Mouse (Mus musculus): ENCODE results near the gene Fgf9. TPM values are rescaled to one million over a fixed set of nuclear protein-coding genes. Genes with fewer than 3 reads are reported as not detected.

Fgf9 gene
- polyA plus RNA-seq, 1 experiment from 2014 or later: 10.1 TPM

DNA sequence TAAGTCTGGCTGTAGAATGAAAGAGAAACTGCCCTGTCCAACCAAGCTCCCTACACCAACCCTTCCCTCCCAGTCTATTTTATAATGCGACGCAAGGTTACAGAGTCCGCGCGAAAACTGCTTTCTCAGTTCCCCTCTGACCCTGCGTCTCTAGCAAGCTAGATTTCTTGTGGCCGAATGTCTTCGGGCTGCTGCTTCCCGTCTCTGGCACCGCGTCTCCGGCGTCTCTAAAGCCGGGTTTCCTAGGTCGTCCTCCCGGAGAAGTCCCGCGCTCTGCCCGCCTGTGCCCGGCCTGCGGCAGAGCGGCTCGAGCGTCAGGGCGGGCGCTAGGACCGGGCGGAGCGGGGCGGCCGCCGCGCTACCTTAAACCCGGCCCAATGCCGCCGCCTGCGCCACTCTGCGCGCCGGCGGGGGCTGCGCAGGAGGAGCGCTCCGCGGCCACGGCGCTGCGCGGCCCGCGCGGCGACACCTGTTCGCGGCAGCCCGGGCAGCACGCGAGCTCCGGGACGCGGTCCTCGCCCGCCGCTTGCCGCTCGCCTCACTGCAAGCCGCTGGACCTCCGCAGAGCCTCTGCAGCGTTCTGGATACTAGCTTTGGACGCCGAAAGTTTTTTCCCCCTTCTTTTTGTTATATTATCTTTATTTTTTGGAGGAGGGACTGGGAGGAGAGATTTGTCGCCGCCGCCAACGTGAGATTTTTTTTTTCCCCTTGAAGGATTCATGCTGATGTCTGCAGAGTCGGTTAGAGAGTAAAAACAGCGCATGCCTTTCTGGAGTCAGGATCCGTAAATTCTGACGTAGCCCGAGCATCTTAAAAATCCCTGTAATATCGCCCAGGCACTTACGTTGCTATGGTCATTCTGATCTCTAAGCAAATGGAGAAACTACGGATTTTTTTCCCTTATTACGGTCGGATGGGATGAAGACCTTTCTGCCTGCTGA lies 1.8 kb downstream of the Fgf9 start:
- peaks cover 59% of the 10 kb centered on the region for H3K4me1 ChIP-seq (replicated peaks; ENCODE audit: control insufficient read depth, insufficient read depth, low read length)
- ATAC-seq: peak; percentile 86
- H3K9me3 ChIP-seq (ENCODE audit: control insufficient read depth, low read length): no peaks in the 10 kb centered on the region
- H3K9ac ChIP-seq (replicated peaks; ENCODE audit: low read depth, low read length): peak overlapping the region; percentile 50
- H3K36me3 ChIP-seq (ENCODE audit: control insufficient read depth, insufficient read depth): no peaks in the 10 kb centered on the region
- peaks cover 44% of the 10 kb centered on the region for H3K27me3 ChIP-seq (replicated peaks; ENCODE audit: control insufficient read depth, insufficient read depth, low read length)
- H3K4me2 ChIP-seq (ENCODE audit: low read length): peak overlapping the region; percentile 96
- WGBS: under 1% methylated on average over 85 of the region's 85 CpGs
- peak overlapping the region; percentile 71 for H3K4me3 ChIP-seq (replicated peaks; ENCODE audit: low read length)
- no peak overlapping the region for H3K27ac ChIP-seq (ENCODE audit: low read length)

DNA sequence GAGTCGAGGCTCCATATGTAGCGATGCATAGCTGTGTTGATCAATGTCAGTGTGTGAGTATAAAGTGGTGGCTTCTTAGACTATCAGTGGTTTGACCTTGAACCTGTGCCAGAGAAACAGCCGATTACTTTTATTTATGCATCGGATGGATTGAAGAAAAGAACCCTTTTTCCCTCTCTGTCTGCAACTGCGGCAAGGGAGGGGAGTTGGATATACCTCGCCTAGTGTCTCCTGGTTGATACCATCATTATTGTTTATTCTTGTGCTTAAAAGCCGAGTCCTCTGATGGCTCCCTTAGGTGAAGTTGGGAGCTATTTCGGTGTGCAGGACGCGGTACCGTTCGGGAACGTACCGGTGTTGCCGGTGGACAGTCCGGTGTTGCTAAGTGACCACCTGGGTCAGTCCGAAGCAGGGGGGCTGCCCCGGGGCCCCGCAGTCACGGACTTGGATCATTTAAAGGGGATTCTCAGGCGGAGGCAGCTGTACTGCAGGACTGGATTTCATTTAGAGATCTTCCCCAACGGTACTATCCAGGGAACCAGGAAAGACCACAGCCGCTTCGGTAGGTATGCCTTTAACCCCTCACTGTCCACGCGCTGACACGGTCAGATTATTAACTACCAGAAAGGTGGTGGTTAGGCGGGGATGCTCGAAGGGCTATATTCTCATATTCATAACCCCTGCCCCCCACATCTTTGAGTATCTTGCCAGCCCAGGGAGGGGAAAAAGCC lies 2.6 kb downstream of the Fgf9 start:
- no peaks in the 10 kb centered on the region for H3K36me3 ChIP-seq (ENCODE audit: control insufficient read depth, insufficient read depth)
- WGBS: under 1% methylated on average over 29 of the region's 29 CpGs
- peak overlapping the region; percentile 96 for H3K4me2 ChIP-seq (ENCODE audit: low read length)
- peaks cover 59% of the 10 kb centered on the region for H3K4me1 ChIP-seq (replicated peaks; ENCODE audit: control insufficient read depth, insufficient read depth, low read length)
- H3K9me3 ChIP-seq (ENCODE audit: control insufficient read depth, low read length): no peaks in the 10 kb centered on the region
- H3K27ac ChIP-seq (ENCODE audit: low read length): no peak overlapping the region
- H3K9ac ChIP-seq (replicated peaks; ENCODE audit: low read depth, low read length): peak overlapping the region; percentile 51
- no peak for ATAC-seq
- peaks cover 53% of the 10 kb centered on the region for H3K27me3 ChIP-seq (replicated peaks; ENCODE audit: control insufficient read depth, insufficient read depth, low read length)
- peak overlapping the region; percentile 71 for H3K4me3 ChIP-seq (replicated peaks; ENCODE audit: low read length)

DNA sequence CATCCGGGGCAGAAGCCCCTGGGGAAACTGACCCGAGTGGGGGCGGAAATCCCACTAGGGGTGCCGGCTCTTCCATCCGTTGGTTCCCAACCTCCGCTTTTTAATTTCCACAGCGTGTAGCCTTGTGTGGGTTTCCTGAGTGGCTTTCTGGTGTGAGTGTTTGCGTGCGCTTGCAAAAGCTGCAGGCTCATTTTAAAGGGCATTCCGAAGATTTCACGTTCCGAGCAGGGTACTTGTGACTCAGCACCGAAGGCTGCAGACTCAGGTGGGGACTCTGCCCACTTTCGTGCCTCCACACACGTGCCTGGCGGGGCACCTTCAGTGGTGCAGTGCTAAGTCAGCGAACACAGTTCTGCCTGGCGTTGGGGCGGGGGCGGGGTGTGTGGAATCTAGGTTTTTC lies 3.6 kb downstream of the Fgf9 start:
- 2% methylated on average over 20 of the region's 20 CpGs for WGBS
- Histone ChIP-seq H3K9ac (replicated peaks; ENCODE audit: low read depth, low read length) (no peak overlapping the region), H3K9me3 (ENCODE audit: control insufficient read depth, low read length) (no peaks in the 10 kb centered on the region), H3K27me3 (replicated peaks; ENCODE audit: control insufficient read depth, insufficient read depth, low read length) (peaks cover 57% of the 10 kb centered on the region), H3K27ac (ENCODE audit: low read length) (no peak overlapping the region), H3K4me1 (replicated peaks; ENCODE audit: control insufficient read depth, insufficient read depth, low read length) (peaks cover 59% of the 10 kb centered on the region), H3K4me3 (replicated peaks; ENCODE audit: low read length) (peak overlapping the region; percentile 63), H3K36me3 (ENCODE audit: control insufficient read depth, insufficient read depth) (no peaks in the 10 kb centered on the region), H3K4me2 (ENCODE audit: low read length) (peak overlapping the region; percentile 88)
- no peak for ATAC-seq

DNA sequence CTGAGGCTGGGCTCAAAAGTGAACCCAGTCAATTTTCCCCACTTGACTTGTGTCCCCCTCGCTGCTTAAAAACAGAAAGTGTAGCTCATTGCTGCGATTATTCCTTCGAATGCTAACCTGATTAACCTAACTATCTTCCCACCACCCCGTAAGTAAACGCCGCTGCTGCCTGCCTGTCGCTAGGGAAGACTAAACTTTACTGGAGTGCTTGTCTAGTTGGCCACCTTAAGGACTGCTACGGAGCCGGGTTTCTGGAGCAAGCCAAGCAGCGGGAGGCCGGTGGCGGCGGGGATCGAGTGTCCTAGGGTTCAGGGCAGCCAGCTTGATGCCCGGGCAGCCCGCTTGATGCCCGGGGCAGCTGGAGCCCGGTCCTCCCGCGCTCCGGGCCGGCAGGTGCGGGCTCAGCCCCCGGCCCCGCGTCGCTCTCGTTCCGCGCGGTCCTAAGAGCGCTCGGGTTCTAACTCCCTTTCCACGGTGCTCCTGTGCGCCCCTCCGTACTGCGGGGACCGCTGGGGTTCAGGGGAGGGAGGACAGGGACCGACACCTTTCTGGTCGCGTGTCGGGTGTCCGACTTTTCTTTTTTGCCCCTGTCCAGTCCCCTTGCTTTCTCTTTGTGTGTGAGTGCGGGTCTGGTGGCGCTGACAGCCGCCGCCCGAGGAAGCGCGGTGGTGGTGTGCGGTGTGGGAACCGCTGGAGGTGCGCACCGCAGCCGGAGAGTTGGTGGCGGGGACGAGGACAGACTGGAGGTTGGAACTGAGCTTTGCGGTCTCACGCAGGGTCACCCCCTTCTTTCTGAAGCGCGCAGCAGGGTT lies 4.5 kb downstream of the Fgf9 start:
- peak overlapping the region; percentile 88 for H3K4me2 ChIP-seq (ENCODE audit: low read length)
- H3K27me3 ChIP-seq (replicated peaks; ENCODE audit: control insufficient read depth, insufficient read depth, low read length): peaks cover 51% of the 10 kb centered on the region
- H3K36me3 ChIP-seq (ENCODE audit: control insufficient read depth, insufficient read depth): no peaks in the 10 kb centered on the region
- H3K4me3 ChIP-seq (replicated peaks; ENCODE audit: low read length): peak overlapping the region; percentile 63
- ATAC-seq: peak; percentile 45
- peak overlapping the region; percentile 43; the same call in 1 of the 2 replicates for H3K27ac ChIP-seq (ENCODE audit: low read length)
- H3K9me3 ChIP-seq (ENCODE audit: control insufficient read depth, low read length): no peaks in the 10 kb centered on the region
- peaks cover 56% of the 10 kb centered on the region for H3K4me1 ChIP-seq (replicated peaks; ENCODE audit: control insufficient read depth, insufficient read depth, low read length)
- H3K9ac ChIP-seq (replicated peaks; ENCODE audit: low read depth, low read length): peak overlapping the region; percentile 54
- 0% methylated on average over 56 of the region's 61 CpGs for WGBS

DNA sequence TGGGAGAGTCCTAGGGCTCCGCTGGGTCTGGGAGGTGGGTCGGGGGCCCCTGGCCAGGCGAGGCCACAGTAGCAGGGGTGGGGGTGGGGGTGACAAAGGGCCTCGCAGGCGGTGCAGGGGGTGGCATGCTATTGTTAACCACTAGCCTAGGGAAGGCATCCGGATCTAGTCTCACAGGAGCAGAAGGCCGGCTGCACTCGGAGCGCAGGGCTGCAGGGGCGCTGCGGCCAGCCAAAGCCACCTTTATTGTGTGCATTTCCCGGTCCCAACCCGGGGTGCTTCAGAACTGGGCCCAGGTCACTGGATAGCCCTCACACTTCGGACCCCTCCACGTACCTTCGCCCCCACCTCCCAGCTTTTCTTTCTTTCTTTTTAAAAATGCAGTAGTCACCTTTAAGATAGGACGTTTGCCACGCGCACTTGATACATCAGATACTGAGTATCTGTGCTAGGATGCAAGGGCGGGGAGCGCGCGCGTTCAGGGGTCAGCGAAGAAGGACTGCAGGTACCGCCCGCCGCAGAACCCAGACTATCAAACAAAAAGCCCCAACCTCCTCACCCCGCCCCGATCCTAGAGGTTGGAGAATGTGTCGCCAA lies 5.2 kb downstream of the Fgf9 start:
- H3K36me3 ChIP-seq (ENCODE audit: control insufficient read depth, insufficient read depth): no peaks in the 10 kb centered on the region
- peak overlapping the region; percentile 88 for H3K4me2 ChIP-seq (ENCODE audit: low read length)
- under 1% methylated on average over 29 of the region's 31 CpGs for WGBS
- no peaks in the 10 kb centered on the region for H3K9me3 ChIP-seq (ENCODE audit: control insufficient read depth, low read length)
- H3K27ac ChIP-seq (ENCODE audit: low read length): peak overlapping the region; percentile 43
- peak overlapping the region; percentile 54 for H3K9ac ChIP-seq (replicated peaks; ENCODE audit: low read depth, low read length)
- H3K4me3 ChIP-seq (replicated peaks; ENCODE audit: low read length): peak overlapping the region; percentile 63
- H3K4me1 ChIP-seq (replicated peaks; ENCODE audit: control insufficient read depth, insufficient read depth, low read length): peaks cover 50% of the 10 kb centered on the region
- ATAC-seq: peak; percentile 8; the same call in 1 of the 2 replicates
- peaks cover 46% of the 10 kb centered on the region for H3K27me3 ChIP-seq (replicated peaks; ENCODE audit: control insufficient read depth, insufficient read depth, low read length)

DNA sequence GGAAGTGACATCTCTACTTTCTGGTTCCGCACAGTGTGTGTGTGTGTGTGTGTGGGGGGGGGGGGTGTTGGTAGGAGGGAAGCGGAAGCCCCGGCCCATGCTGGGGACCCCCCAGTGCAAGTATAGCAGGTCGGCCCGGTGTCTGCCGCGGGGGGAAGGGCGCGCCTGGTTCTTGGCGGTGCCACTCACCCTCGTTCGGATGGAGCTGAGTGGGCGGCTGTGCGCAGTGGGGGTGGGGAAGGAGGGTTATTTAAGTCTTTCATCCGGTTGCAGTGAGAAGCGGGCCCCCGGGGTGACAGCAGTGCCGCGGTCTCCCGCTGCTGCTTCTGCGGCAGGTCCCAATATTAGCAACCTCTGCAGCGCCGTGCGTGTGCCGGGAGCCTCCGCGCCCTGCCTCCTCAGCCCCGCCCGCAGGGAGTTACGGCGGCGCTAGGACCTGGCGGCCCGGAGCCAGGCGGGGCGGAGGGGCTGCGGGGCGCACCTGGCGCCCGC lies 5.7 kb downstream of the Fgf9 start:
- ATAC-seq: peak; percentile 78
- Histone ChIP-seq H3K27ac (ENCODE audit: low read length) (peak overlapping the region; percentile 42), H3K4me2 (ENCODE audit: low read length) (peak overlapping the region; percentile 88), H3K36me3 (ENCODE audit: control insufficient read depth, insufficient read depth) (no peaks in the 10 kb centered on the region), H3K9ac (replicated peaks; ENCODE audit: low read depth, low read length) (peak overlapping the region; percentile 54), H3K4me3 (replicated peaks; ENCODE audit: low read length) (peak overlapping the region; percentile 63), H3K27me3 (replicated peaks; ENCODE audit: control insufficient read depth, insufficient read depth, low read length) (peaks cover 47% of the 10 kb centered on the region), H3K9me3 (ENCODE audit: control insufficient read depth, low read length) (no peaks in the 10 kb centered on the region), H3K4me1 (replicated peaks; ENCODE audit: control insufficient read depth, insufficient read depth, low read length) (peaks cover 45% of the 10 kb centered on the region)
- 0% methylated on average over 39 of the region's 40 CpGs for WGBS

DNA sequence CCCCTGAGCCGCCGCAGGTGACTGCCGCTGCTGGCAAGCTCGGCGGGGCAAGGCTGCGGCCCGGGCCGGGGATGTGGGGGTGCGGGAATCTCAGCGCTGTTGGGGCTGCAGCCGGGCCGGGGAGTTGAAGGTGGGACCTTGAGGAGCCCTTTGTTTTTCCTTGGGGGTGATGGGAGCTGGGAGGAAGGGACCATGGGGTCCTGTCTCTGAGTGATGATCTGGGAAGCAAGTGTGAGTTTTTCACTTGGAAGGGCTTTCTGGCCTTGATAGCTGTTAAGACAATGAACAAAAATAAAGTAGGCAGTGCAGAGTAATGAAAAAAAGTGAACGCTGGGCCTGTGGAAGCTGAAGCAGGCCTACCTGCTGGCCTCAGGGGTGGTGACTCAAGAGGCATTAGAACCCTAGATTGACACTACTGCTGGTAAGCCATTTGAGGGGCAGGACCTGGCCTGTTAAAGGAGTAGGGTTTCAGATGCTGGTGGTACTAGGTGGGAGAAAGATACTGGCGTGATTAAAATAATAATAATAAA lies 6.4 kb downstream of the Fgf9 start:
- Histone ChIP-seq H3K9me3 (ENCODE audit: control insufficient read depth, low read length) (no peaks in the 10 kb centered on the region), H3K4me3 (replicated peaks; ENCODE audit: low read length) (peak overlapping the region; percentile 63), H3K27ac (ENCODE audit: low read length) (no peak overlapping the region), H3K36me3 (ENCODE audit: control insufficient read depth, insufficient read depth) (no peaks in the 10 kb centered on the region), H3K4me2 (ENCODE audit: low read length) (peak overlapping the region; percentile 88), H3K4me1 (replicated peaks; ENCODE audit: control insufficient read depth, insufficient read depth, low read length) (peaks cover 38% of the 10 kb centered on the region), H3K9ac (replicated peaks; ENCODE audit: low read depth, low read length) (peak overlapping the region; percentile 54), H3K27me3 (replicated peaks; ENCODE audit: control insufficient read depth, insufficient read depth, low read length) (peaks cover 44% of the 10 kb centered on the region)
- 8% methylated on average over 14 of the region's 14 CpGs for WGBS
- no peak for ATAC-seq

DNA sequence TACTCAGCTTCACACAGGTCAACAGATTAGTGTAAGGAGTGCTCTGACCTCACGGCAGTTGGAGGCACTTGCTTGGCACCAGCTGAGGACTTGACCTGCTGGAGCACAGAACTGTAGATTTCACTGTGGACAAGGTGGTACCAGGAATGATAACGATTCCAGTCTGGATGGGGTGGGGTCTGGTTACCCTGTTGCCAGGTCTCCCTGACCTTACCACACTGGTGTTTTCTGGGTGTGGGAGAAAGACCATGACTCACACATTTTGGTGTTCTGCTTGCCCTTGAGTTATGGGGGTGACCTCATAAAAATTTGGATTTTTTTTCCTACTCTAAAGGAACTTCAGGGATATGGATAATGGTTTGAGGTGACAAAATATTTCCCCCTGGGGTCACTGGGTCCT lies 9.1 kb downstream of the Fgf9 start:
- Histone ChIP-seq H3K4me2 (ENCODE audit: low read length) (no peak overlapping the region), H3K4me3 (replicated peaks; ENCODE audit: low read length) (no peak overlapping the region), H3K27ac (ENCODE audit: low read length) (no peak overlapping the region), H3K9me3 (ENCODE audit: control insufficient read depth, low read length) (no peaks in the 10 kb centered on the region), H3K36me3 (ENCODE audit: control insufficient read depth, insufficient read depth) (no peaks in the 10 kb centered on the region), H3K4me1 (replicated peaks; ENCODE audit: control insufficient read depth, insufficient read depth, low read length) (peaks cover 18% of the 10 kb centered on the region), H3K9ac (replicated peaks; ENCODE audit: low read depth, low read length) (no peak overlapping the region), H3K27me3 (replicated peaks; ENCODE audit: control insufficient read depth, insufficient read depth, low read length) (peaks cover 30% of the 10 kb centered on the region)
- 80% methylated on average over 2 of the region's 2 CpGs for WGBS
- ATAC-seq: no peak

Measured in forebrain, embryonic 16.5 days (tissue).